Mouse (Mus musculus) myocyte (in vitro differentiated cells): ENCODE measurements around the gene Bcdin3d.

ENCODE experiments used
- E2F4 ChIP-seq: IDR thresholded peaks from one replicate; pipeline ENCODE4 v1.6.1; 2011; ENCODE audit warnings: mild to moderate bottlenecking, control low read depth, moderate library complexity; ENCODE audit not compliant: insufficient read depth
- MAX ChIP-seq: IDR thresholded peaks from one replicate; pipeline ENCODE4 v1.6.1; 2011; ENCODE audit warnings: low read depth, mild to moderate bottlenecking, control low read depth
- MYOG ChIP-seq, 3 experiments: IDR thresholded peaks; one replicate each; pipeline ENCODE4 v1.6.1; 2011; ENCODE audit warnings: control low read depth in 2 of 3, low read depth in 2 of 3, mild to moderate bottlenecking in 2 of 3; ENCODE audit not compliant: insufficient read length in 2 of 3, control insufficient read depth in 1 of 3, insufficient read depth in 1 of 3
- POLR2A ChIP-seq: IDR thresholded peaks from one replicate; pipeline ENCODE4 v1.6.1; 2011; ENCODE audit warnings: low read depth, mild to moderate bottlenecking, control low read depth, moderate library complexity; ENCODE audit not compliant: insufficient read length
- POLR2AphosphoS2 ChIP-seq: IDR thresholded peaks from one replicate; pipeline ENCODE4 v1.6.1; 2011; ENCODE audit warnings: low read depth, control low read depth; ENCODE audit not compliant: insufficient read length
- REST ChIP-seq: IDR thresholded peaks from one replicate; pipeline ENCODE4 v1.6.1; 2011; ENCODE audit warnings: mild to moderate bottlenecking, control low read depth, moderate library complexity; ENCODE audit not compliant: insufficient read depth, insufficient read length
- SRF ChIP-seq: IDR thresholded peaks from one replicate; pipeline ENCODE4 v1.6.1; 2011; ENCODE audit warnings: low read depth; ENCODE audit not compliant: control insufficient read depth, insufficient read length
- TCF3 ChIP-seq: IDR thresholded peaks from one replicate; pipeline ENCODE4 v1.6.1; 2011; ENCODE audit warnings: low read depth, control low read depth; ENCODE audit not compliant: insufficient read length

- no peak for TF ChIP-seq MAX
- TF ChIP-seq E2F4: no peak
- no peak for TF ChIP-seq POLR2A
- TF ChIP-seq REST: no peak
- TF ChIP-seq TCF3: no peak
- no peak for TF ChIP-seq MYOG (IDR thresholded peaks at IDR 0.05; ENCODE audit: control insufficient read depth in 1 of 3, insufficient read depth in 1 of 3, insufficient read length in 2 of 3, low read depth in 2 of 3)
- TF ChIP-seq POLR2AphosphoS2: no peak
- no peak for TF ChIP-seq SRF
Measured at GRCm38 (mm10) chr15:99469736-99470135, 4.8 kb downstream of the Bcdin3d start.
